Mouse (Mus musculus) embryo, embryonic 10.5 days (tissue): ENCODE results near the gene Gprc5d.

Experiments used
- DNase-seq: peaks from one replicate; pipeline ENCODE4 v3.0.0-alpha.2; 2015; ENCODE audit warnings: low spot score

Gene Gprc5d

GRCm38 (mm10) chr6:135135735-135136134, 17.7 kb upstream of the Gprc5d start:
- DNase-seq, result no peak

GRCm38 (mm10) chr6:135133486-135133885, 15.4 kb upstream of the Gprc5d start:
- DNase-seq, result no peak

DNA sequence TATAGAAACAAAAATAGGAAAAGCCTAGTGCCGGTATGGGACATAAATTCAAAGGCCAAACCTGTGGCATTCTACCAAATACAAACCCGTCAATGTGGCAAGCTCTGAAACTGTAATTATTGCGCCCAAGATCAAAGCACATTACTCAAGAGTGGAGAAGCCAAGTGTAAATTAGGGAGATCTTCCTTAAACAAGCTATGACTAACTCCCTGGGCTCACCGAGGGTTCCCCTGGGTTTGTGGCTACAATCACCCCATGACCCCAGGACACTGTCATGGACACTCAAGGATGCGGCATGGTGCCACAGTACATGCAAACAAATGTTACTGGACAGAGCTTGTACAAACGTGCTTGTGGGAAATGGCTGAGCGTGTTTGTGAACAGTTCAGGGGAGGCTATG, 15.0 kb upstream of the Gprc5d start:
- DNase-seq, result no peak

DNA sequence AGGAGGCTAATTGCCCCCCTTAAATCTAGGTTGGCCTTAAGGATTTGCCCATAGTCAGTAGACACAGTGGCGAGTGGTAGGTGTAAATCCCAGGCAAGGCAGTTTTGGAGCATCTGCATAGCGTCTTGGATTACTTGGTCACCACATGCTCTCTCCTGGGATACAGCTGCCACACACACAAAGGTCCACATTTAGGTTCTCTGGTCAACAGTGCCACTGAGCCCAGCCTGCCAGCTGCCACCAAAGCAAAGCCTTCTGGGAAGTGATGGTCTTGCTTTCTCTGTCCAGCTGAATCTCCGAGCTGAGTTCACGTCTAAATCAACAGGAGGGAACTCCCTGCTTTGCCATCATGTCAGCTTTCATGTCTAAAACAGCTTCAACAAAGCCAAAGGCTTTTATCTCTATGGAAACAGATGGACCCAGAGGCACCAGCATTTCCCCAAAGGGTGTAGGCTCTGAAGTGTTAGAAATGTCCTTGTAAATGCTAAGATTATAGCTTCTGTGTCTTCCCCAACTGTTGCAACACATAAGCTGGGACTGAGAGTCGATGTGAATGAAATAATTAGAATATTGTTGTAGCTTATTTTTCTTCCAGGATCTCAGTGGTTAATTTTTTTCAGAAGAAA, 6.8 kb upstream of the Gprc5d start:
- no peak for DNase-seq

DNA sequence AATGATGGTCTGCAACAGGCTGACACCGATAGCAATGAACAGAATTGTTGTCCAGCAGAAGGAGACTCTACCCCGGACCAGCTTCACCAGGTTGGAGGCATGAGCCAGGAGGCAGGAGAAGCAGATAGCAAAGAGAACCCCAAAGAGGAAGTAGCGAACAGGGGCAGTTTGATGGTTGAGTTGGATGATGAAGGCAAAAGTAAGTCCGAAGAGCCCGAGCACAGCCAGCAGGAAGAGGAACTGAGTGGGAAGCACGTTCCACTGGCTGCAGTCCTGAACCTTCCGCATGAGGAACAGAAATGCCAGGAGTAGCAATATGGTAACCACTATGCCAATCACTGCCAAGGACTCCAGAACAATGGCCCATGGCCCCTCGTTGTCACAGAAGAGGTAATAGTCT, 1.6 kb downstream of the Gprc5d start:
- DNase-seq, result no peak

- DNase-seq, result peak; percentile 67
Measured at GRCm38 (mm10) chr6:135113114-135113436, 5.0 kb downstream of the Gprc5d start.

DNA sequence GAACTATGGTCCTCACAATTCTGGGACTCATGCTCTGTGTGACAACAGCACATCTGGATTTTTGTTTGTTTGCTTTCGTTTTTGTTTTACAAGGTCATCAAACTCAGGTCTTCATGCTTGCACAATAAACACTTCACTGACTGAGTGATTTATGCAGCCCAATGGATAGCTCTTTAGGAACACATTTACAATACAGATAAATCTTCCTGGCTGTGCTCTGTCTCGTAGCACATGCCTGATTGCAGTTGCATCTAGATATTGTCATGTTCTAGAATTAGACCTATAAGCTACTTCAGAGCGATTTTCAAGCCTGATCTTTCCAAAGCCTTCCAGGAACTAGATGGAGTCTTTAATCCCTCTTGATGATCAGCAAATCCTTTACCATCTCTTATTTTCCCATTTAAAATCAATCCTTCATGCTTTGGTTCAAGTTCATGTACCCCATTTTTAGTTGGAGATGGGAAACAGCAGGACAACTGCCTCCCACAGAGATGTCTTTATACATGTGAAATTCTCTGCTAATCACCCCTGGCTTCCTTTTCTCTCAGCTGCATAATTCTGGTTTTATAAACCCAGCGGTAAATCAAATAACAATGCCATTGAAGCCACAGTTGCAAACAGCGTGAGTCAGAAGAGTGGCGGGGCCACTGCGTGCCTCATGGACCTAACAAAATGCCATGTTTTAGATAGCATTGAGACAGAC, 5.5 kb downstream of the Gprc5d start:
- peak; percentile 38 for DNase-seq

GRCm38 (mm10) chr6:135107014-135107413, 11.1 kb downstream of the Gprc5d start:
- no peak for DNase-seq

- DNase-seq, result no peak
Measured at GRCm38 (mm10) chr6:135102736-135103303, 15.3 kb downstream of the Gprc5d start.

GRCm38 (mm10) chr6:135100787-135101472, 17.2 kb downstream of the Gprc5d start:
- DNase-seq, result no peak

GRCm38 (mm10) chr6:135092798-135093470, 25.1 kb downstream of the Gprc5d start:
- no peak for DNase-seq

DNA sequence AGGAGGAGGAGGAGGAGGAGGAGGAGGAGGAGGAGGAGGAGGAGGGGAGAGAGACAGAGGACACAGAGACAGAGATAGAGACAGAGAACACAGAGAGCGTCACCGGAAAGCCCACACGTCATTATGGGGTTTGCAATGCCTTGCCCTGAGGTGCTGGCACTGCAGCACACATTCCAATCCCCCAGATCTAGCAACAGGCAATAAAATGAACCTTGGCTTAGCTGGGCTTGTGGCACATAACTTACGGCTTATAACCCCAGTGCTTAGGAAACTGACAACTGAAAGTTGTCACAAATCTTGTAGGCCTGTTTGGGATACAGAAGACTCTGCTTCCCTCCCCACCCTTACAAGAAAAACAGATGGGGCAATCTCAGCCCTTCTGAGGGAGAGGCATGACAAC, 27.4 kb downstream of the Gprc5d start:
- DNase-seq, result no peak

- peak; percentile 39 for DNase-seq
Measured at GRCm38 (mm10) chr6:135089786-135090185, 28.3 kb downstream of the Gprc5d start.

- peak; percentile 96 for DNase-seq
Measured at GRCm38 (mm10) chr6:135087721-135088451, 30.2 kb downstream of the Gprc5d start.

DNA sequence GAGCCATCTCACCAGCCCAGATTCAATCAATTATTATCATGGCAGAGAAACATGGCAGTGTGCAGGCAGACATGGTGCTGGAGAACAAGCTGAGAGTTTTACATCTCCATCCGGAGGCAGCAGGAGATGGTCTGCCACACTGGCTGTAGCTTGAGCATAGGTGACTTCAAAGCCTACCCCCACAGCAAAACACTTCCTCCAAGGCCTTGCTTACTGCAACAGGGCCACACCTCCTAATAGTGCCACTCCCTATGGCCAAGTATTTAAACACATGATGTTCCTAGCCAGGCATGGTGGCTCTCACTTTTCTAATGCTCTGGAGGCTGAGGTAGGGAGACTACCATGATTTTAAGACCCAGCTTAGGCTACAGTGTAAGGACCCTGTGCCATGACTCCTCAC, 32.4 kb downstream of the Gprc5d start:
- no peak for DNase-seq

DNA sequence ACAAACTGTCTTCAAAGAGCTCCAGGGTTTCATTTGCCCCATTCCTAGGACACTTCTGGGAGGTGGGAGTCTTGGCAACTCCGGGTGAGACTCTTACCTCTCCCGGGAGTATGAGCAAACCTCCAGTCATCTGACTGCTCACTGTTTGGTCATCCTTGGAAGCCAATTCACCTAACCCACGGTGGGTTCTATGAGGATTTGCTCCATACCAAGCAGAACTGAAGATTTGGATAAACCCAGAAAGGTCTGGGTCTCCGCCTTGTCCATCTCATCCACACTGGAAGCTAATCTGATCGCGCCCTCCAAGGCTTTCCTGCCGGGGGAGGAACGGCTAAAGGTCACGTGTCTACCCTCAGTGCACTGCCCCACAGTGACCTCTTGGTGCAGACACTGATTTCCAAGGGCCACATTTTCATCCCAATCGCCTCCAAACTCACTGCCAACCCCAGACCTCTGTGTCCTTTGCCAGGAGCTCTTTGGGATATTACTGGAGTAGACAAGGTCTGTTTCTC, 34.0 kb downstream of the Gprc5d start:
- DNase-seq, result no peak

- no peak for DNase-seq
Measured at GRCm38 (mm10) chr6:135078420-135078819, 39.7 kb downstream of the Gprc5d start.

DNA sequence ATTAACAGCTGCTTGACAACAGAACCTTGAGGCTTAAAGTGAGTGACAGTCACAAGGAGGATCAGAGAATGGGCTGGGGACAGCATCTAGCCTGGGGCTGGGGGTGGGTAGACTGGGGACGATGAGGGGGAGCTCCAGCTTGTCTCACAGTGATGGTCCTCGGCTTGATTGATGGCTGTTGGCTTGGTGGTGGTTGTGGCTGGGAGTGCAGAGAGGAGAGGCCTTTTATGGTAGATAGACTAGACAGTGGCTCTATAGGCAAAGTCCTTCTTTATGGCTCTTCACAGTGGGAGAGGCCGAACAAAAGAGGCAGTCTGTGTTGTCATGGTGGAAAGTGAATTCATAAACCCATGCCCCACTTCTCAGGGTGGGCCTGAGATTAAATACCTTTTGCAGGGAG, 41.9 kb downstream of the Gprc5d start:
- no peak for DNase-seq

DNA sequence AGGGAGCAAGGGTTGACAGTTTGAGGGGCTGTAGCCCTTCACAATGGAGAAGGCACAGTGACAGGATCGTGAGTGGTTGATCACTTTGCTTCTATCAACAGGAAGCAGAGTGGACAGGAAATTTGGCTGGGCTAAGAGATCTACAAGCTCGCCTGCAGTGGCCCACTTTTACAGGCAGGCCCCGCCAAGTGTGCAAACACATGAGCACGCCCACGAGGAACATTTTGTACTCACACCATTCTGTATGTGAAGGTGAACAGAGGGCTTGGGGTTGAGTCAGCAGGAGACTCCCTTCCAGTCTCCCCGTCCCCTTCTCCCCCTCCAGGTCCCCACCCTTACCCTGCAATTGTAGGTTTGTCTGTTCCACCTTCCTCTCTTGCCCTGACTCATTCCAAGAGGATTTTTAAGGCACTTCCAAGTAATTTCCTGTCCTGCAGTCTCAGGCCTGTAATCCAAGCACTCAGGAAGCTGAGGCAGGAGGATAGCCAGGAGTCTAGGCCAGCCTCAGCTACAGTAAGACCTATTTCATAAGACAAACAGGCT, 43.6 kb downstream of the Gprc5d start:
- no peak for DNase-seq

DNA sequence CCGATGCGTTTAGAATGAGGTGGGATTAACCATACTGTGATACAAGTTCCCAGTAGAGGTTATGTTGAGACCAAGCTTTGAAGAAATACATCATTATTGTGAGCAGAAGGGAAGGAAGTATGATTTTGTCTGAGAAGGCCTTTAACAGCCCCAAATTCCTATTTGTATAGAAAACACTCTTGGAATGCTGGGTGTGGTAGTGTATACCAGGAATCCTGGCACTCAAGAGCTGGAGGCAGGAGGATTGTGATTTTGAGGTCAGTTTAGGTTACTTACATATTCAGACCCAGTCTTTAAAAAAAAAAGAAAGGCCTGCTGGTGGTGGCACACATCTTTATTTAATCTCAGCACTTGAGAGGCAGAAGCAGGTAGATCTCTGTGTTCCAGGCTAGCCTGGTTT, 47.7 kb downstream of the Gprc5d start:
- no peak for DNase-seq

DNA sequence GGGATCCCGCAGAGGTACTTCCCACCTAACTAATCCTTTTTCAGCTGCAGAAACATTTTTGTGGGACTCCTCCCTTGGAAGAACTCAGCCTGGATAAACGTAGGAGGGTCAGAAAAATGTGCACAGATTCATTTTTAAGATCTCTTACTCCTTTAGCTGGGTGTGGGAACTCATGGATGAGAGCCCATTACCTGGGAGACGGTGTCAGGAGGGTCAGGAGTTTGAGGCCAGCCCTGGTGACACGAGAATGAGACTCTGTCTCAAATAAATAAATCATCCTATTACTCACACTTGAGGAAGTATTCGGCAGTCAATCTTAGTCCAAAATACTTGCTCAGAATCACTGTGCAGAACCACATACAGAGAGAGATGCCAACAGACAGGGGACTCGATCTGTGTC, 48.2 kb downstream of the Gprc5d start:
- no peak for DNase-seq
